Mouse (Mus musculus): ENCODE measurements around the gene Sema4a.

- no peak for TF ChIP-seq CTCF (IDR thresholded peaks at IDR 0.05; ENCODE audit: low read depth, low read length)
- no peak for TF ChIP-seq POLR2A (IDR thresholded peaks at IDR 0.05; ENCODE audit: insufficient read depth, low read length)
- TF ChIP-seq EP300 (IDR thresholded peaks at IDR 0.05; ENCODE audit: insufficient read depth, low read depth, low read length) = no peak
Measured at GRCm38 (mm10) chr3:88456746-88457532, 4.0 kb downstream of the Sema4a start.
